Mouse (Mus musculus): ENCODE data around the gene Ccm2l. TPM values are rescaled to one million over a fixed set of nuclear protein-coding genes. Genes with fewer than 3 reads are reported as not detected.
A peak's percentile ranks its signal among the peaks of the same experiment; 100 is the strongest.

The Ccm2l gene
- polyA plus RNA-seq (2015; fragmentation: Nextera tagmentation; extraction: Ambion mirVana): 0.89 and 1.1 TPM in 2 replicates

GRCm38 (mm10) chr2:153065747-153066508 lies at the start of gene Ccm2l:
Gene Ccm2l, plus strand, starts transcription at chr2:153065955.
- Histone ChIP-seq H3K27ac (ENCODE audit: low read depth) (peak within 1 kb of the TSS; percentile 53), H3K9me3 (ENCODE audit: low read length) (no peaks in the 10 kb centered on the region), H3K4me2 (ENCODE audit: low read depth, low read length) (peak within 1 kb of the TSS; percentile 20), H3K36me3 (replicated peaks; ENCODE audit: insufficient read depth, low read length) (no peaks in the 10 kb centered on the region), H3K27me3 (ENCODE audit: insufficient read depth, low read length) (peaks cover 7% of the 10 kb centered on the region; the same call in 1 of the 2 replicates), H3K4me3 (ENCODE audit: low read depth, low read length) (no peak within 1 kb of the TSS), H3K4me1 (ENCODE audit: insufficient read depth) (peaks cover 4% of the 10 kb centered on the region; the same call in 1 of the 2 replicates), H3K9ac (replicated peaks) (no peak within 1 kb of the TSS)
- no peak for ATAC-seq
- WGBS (ENCODE audit: insufficient replicate concordance): 25% methylated on average over 12 of the region's 12 CpGs
- DNase-seq: no peak
- TF ChIP-seq CTCF (IDR thresholded peaks at IDR 0.05; ENCODE audit: low read depth) (no peak), EP300 (IDR thresholded peaks at IDR 0.05; ENCODE audit: low read depth) (no peak)

GRCm38 (mm10) chr2:153016786-153017185 lies 49.0 kb upstream of the Ccm2l start:
- H3K27me3 ChIP-seq (ENCODE audit: insufficient read depth, low read length): 0 out of 2 replicates have a peak, but pooled peaks cover 5% of the 10 kb centered on the region
- H3K4me3 ChIP-seq (ENCODE audit: low read depth, low read length): no peak overlapping the region
- TF ChIP-seq EP300 (IDR thresholded peaks at IDR 0.05; ENCODE audit: low read depth) (no peak), CTCF (IDR thresholded peaks at IDR 0.05; ENCODE audit: low read depth) (no peak)
- H3K9ac ChIP-seq (replicated peaks): no peak overlapping the region
- H3K9me3 ChIP-seq (ENCODE audit: low read length): no peaks in the 10 kb centered on the region
- ATAC-seq (no peak), DNase-seq (no peak)
- H3K36me3 ChIP-seq (replicated peaks; ENCODE audit: insufficient read depth, low read length): peaks cover 6% of the 10 kb centered on the region; the same call in 1 of the 2 replicates
- H3K27ac ChIP-seq (ENCODE audit: low read depth): no peak overlapping the region
- WGBS (ENCODE audit: insufficient replicate concordance): 34% methylated on average over 5 of the region's 5 CpGs
- peaks cover 11% of the 10 kb centered on the region for H3K4me1 ChIP-seq (ENCODE audit: insufficient read depth)
- no peak overlapping the region for H3K4me2 ChIP-seq (ENCODE audit: low read depth, low read length)

GRCm38 (mm10) chr2:153019355-153019754 lies 46.4 kb upstream of the Ccm2l start:
- TF ChIP-seq EP300 (IDR thresholded peaks at IDR 0.05; ENCODE audit: low read depth) (no peak), CTCF (IDR thresholded peaks at IDR 0.05; ENCODE audit: low read depth) (no peak)
- DNase-seq: no peak
- Histone ChIP-seq H3K4me2 (ENCODE audit: low read depth, low read length) (no peak overlapping the region), H3K4me3 (ENCODE audit: low read depth, low read length) (no peak overlapping the region), H3K4me1 (ENCODE audit: insufficient read depth) (peaks cover 5% of the 10 kb centered on the region), H3K9ac (replicated peaks) (no peak overlapping the region), H3K27ac (ENCODE audit: low read depth) (no peak overlapping the region), H3K9me3 (ENCODE audit: low read length) (no peaks in the 10 kb centered on the region), H3K36me3 (replicated peaks; ENCODE audit: insufficient read depth, low read length) (no peaks in the 10 kb centered on the region), H3K27me3 (ENCODE audit: insufficient read depth, low read length) (0 out of 2 replicates have a peak, but pooled peaks cover 5% of the 10 kb centered on the region)
- 73% methylated on average over 3 of the region's 3 CpGs for WGBS (ENCODE audit: insufficient replicate concordance)
- ATAC-seq: no peak

- H3K4me2 ChIP-seq (ENCODE audit: low read depth, low read length): no peak overlapping the region
- no peak for DNase-seq
- no peak overlapping the region for H3K27ac ChIP-seq (ENCODE audit: low read depth)
- 0 out of 2 replicates have a peak, but pooled peaks cover 5% of the 10 kb centered on the region for H3K27me3 ChIP-seq (ENCODE audit: insufficient read depth, low read length)
- TF ChIP-seq CTCF (IDR thresholded peaks at IDR 0.05; ENCODE audit: low read depth) (no peak), EP300 (IDR thresholded peaks at IDR 0.05; ENCODE audit: low read depth) (no peak)
- no peak overlapping the region for H3K4me3 ChIP-seq (ENCODE audit: low read depth, low read length)
- H3K9ac ChIP-seq (replicated peaks): no peak overlapping the region
- H3K4me1 ChIP-seq (ENCODE audit: insufficient read depth): no peaks in the 10 kb centered on the region
- no peaks in the 10 kb centered on the region for H3K9me3 ChIP-seq (ENCODE audit: low read length)
- H3K36me3 ChIP-seq (replicated peaks; ENCODE audit: insufficient read depth, low read length): no peaks in the 10 kb centered on the region
- WGBS (ENCODE audit: insufficient replicate concordance): 51% methylated on average over 3 of the region's 3 CpGs
- no peak for ATAC-seq
These were observed 44.6 kb upstream of the Ccm2l start for GRCm38 (mm10) chr2:153021163-153021562.

- WGBS (ENCODE audit: insufficient replicate concordance): 48% methylated on average over 4 of the region's 4 CpGs
- Histone ChIP-seq H3K9me3 (ENCODE audit: low read length) (no peaks in the 10 kb centered on the region), H3K27ac (ENCODE audit: low read depth) (no peak overlapping the region), H3K9ac (replicated peaks) (no peak overlapping the region), H3K4me3 (ENCODE audit: low read depth, low read length) (no peak overlapping the region), H3K36me3 (replicated peaks; ENCODE audit: insufficient read depth, low read length) (no peaks in the 10 kb centered on the region), H3K4me1 (ENCODE audit: insufficient read depth) (no peaks in the 10 kb centered on the region), H3K4me2 (ENCODE audit: low read depth, low read length) (no peak overlapping the region), H3K27me3 (ENCODE audit: insufficient read depth, low read length) (0 out of 2 replicates have a peak, but pooled peaks cover 3% of the 10 kb centered on the region)
- no peak for ATAC-seq
- TF ChIP-seq CTCF (IDR thresholded peaks at IDR 0.05; ENCODE audit: low read depth) (no peak), EP300 (IDR thresholded peaks at IDR 0.05; ENCODE audit: low read depth) (no peak)
- DNase-seq: no peak
These were observed 42.9 kb upstream of the Ccm2l start for GRCm38 (mm10) chr2:153022855-153023254.

GRCm38 (mm10) chr2:153026052-153026451 lies 39.7 kb upstream of the Ccm2l start:
- Histone ChIP-seq H3K9me3 (ENCODE audit: low read length) (no peaks in the 10 kb centered on the region), H3K9ac (replicated peaks) (no peak overlapping the region), H3K27ac (ENCODE audit: low read depth) (no peak overlapping the region), H3K4me2 (ENCODE audit: low read depth, low read length) (no peak overlapping the region), H3K36me3 (replicated peaks; ENCODE audit: insufficient read depth, low read length) (no peaks in the 10 kb centered on the region), H3K27me3 (ENCODE audit: insufficient read depth, low read length) (peaks cover 16% of the 10 kb centered on the region), H3K4me3 (ENCODE audit: low read depth, low read length) (no peak overlapping the region), H3K4me1 (ENCODE audit: insufficient read depth) (no peaks in the 10 kb centered on the region)
- WGBS (ENCODE audit: insufficient replicate concordance): 57% methylated on average over 7 of the region's 7 CpGs
- TF ChIP-seq EP300 (IDR thresholded peaks at IDR 0.05; ENCODE audit: low read depth): no peak
- no peak for TF ChIP-seq CTCF (IDR thresholded peaks at IDR 0.05; ENCODE audit: low read depth)
- no peak for DNase-seq
- ATAC-seq: no peak

Measured in liver, postnatal 0 days (tissue).